Mouse (Mus musculus) adrenal gland, adult 18-20 months (tissue): ENCODE measurements around the gene Arl15. TPM values are rescaled to one million over a fixed set of nuclear protein-coding genes. Genes with fewer than 3 reads are reported as not detected.

Experiments
- DNase-seq, 2 experiments: peaks; one replicate each; pipeline ENCODE4 v3.0.0; 2021 to 2022; ENCODE audit warnings: low spot score in 2 of 2
- total RNA-seq, 2 experiments: library from RNA; stranded (reverse); gene quantifications; 1 replicate in 1 of 2; 2 replicates in 1 of 2; pipeline ENCODE4 v1.2.3; 2021

The Arl15 gene
- total RNA-seq, 2 experiments from 2014 or later = 27.3 to 30.0 TPM

GRCm38 (mm10) chr13:113911986-113912519, 117.7 kb downstream of the Arl15 start:
- DNase-seq = no peak

GRCm38 (mm10) chr13:113914551-113914971, 120.3 kb downstream of the Arl15 start:
- no peak for DNase-seq

- no peak for DNase-seq
Measured at GRCm38 (mm10) chr13:113915700-113916099, 121.4 kb downstream of the Arl15 start.

- no peak for DNase-seq
Measured at GRCm38 (mm10) chr13:113916761-113917160, 122.5 kb downstream of the Arl15 start.

- DNase-seq = no peak
Measured at GRCm38 (mm10) chr13:113917376-113917775, 123.1 kb downstream of the Arl15 start.

- no peak for DNase-seq
Measured at GRCm38 (mm10) chr13:113917868-113918411, 123.6 kb downstream of the Arl15 start.

GRCm38 (mm10) chr13:113918668-113919067, 124.4 kb downstream of the Arl15 start:
- no peak for DNase-seq

GRCm38 (mm10) chr13:113935697-113936096, 141.4 kb downstream of the Arl15 start:
- no peak for DNase-seq

GRCm38 (mm10) chr13:113937231-113937630, 142.9 kb downstream of the Arl15 start:
- no peak for DNase-seq

- no peak for DNase-seq
Measured at GRCm38 (mm10) chr13:113938561-113938960, 144.3 kb downstream of the Arl15 start.

GRCm38 (mm10) chr13:113939097-113939496, 144.8 kb downstream of the Arl15 start:
- DNase-seq = no peak

GRCm38 (mm10) chr13:113939681-113940080, 145.4 kb downstream of the Arl15 start:
- no peak for DNase-seq

- DNase-seq = no peak
Measured at GRCm38 (mm10) chr13:113940151-113940550, 145.8 kb downstream of the Arl15 start.

- DNase-seq = no peak
Measured at GRCm38 (mm10) chr13:113941943-113942342, 147.6 kb downstream of the Arl15 start.

GRCm38 (mm10) chr13:113947546-113947945, 153.2 kb downstream of the Arl15 start:
- no peak for DNase-seq

GRCm38 (mm10) chr13:113949708-113950107, 155.4 kb downstream of the Arl15 start:
- DNase-seq = peak; percentile 8 to 41

- no peak for DNase-seq
Measured at GRCm38 (mm10) chr13:113950131-113950530, 155.8 kb downstream of the Arl15 start.

GRCm38 (mm10) chr13:113957438-113957837, 163.1 kb downstream of the Arl15 start:
- no peak for DNase-seq

- no peak for DNase-seq
Measured at GRCm38 (mm10) chr13:113964945-113965344, 170.6 kb downstream of the Arl15 start.

- DNase-seq = no peak
Measured at GRCm38 (mm10) chr13:113970706-113971105, 176.4 kb downstream of the Arl15 start.

GRCm38 (mm10) chr13:113972401-113972800, 178.1 kb downstream of the Arl15 start:
- DNase-seq = no peak

- no peak for DNase-seq
Measured at GRCm38 (mm10) chr13:113974866-113975265, 180.6 kb downstream of the Arl15 start.

GRCm38 (mm10) chr13:113975722-113976121, 181.4 kb downstream of the Arl15 start:
- no peak for DNase-seq
